Mouse (Mus musculus) ovary, postnatal 14 days (tissue): ENCODE measurements at regions not wholly inside any gene's neighbourhood (a gene's known extent, or its start where the extent isn't known, plus 50 kb on each side); places are given as distances from the start of the nearest gene placed in this dataset.

ENCODE experiments used
- DNase-seq: peaks from one replicate; pipeline ENCODE4 v3.0.0; 2022; ENCODE audit warnings: low spot score

DNA sequence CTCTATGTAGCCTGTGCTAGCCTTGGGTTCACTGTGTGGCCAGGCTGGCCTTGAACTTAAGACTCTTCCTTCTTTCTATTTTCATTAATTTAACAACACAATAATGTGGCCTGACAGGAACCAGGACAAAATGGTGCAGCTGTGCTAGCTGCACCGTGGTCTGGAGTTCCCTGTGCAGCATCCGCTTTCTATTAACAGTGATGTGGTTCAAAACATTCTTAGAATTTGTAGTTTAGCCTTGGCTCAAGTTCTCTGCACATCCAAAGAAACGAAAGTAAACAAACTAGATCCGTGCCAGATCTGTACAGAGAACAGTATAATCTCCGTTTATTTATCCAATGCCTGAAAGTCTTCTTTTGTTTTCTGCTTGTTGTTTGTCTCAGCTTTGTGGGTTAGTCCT, 88.5 kb downstream of the Irx1 start:
- DNase-seq: no peak

DNA sequence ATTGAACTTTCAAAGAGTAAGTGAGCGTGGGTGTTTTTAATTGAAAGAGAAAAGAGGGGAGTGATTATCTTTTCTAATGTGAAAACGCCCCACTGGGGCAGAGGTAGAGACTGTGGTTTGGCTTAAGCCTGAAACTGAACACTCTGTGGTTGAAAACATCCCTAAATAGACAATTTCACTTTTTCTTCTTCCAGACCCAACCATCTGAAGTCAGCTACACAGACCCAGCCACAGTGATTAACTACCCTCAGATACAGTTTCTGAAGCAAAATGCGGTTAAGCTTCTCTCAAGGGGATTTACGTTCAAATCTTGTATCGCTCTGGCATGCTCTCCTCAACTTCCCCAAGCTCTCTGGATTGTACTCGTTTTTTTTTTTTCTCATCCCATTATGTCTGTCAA, 94.8 kb downstream of the Irx1 start:
- no peak for DNase-seq

DNA sequence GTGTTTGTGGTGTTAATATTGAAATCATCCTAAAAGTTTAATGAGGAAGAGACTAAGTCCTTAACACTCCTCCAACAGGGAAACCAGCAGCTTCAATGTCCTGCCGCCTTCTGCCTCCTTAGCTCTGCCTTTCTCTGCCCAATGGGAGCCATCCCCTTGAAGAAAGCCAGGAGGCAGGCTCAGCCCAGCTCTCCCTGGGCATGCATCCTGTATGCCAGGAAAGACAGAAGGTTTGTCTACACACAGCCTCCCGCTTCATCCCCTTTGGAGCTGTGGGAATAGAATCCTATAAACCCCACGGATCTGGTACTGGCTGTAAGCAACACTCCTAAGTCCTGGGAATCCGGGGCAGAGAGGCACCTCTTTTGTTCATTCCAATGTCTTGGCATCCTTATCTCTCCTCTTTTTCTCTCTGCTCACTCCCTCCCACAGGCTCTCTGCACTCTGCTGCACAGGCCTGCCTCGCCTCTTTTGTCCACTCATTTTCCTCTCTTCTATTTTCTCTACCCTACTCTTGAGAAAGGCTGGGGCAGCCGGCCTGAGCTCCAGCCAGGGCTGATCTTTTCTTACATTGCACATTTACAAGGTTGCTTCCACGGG, 110.0 kb downstream of the Irx1 start:
- DNase-seq: no peak

DNA sequence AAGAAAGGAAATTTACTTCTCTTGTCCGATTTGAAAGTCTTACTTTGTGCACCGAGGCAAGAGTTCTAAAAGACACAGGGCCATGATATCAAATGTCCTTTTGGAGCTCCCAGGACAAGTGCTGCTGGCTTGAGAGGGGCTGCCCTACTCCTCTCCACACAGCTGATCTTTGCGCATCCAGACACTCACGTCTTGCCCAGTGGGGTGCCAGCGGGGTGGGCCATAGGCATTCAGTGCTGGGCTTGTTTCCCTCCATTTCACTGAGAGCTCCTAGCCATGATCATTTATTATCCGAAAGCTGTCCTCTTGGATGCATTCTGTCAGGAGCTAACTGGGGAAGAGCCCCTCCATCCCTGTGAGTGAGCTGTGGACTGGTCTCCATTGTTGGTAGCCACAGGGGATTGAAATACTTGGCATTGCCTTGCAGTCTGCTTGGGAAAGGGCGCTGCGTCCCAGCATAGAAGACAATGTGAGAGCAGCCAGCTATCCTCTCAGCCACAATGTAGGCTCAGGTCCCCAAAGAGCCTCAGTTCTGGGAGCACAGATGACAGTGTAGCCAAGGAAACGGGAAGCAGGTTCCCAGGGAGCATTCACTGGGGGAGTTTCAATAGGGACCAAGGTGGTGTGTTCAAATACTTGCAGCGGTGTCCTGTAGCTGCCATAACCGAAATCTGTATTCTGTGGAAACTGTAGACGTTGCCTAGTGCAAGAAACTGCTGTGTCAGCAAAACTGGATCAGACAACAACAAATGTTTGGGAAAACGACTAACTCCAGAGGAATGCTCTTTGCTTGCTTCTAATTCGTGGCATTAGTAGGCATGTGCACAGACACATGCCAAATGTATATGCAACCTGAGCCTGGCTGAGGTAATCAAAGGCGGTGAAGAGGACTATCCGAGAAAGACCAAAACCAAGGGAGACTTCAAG, 159.2 kb downstream of the Irx1 start:
- no peak for DNase-seq

DNA sequence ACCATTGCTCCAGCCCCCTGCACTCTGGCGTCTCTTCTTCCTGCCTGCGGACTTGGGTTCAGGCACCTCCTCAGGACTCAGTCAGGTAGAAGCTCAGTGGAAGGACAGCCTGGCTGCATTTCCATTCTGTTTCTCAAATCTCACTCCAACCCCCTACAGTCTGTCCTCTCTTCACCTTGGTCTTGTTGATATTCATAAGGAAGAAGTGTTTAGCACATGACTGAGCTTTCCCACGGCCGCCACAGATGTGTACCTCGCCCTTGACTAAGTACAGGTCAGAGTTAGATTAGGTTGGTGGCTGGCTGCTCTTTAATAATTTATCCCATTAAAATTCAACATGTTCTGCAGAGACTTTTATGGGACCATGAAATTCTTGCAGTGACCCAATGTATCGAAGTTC, 165.2 kb downstream of the Irx1 start:
- no peak for DNase-seq

DNA sequence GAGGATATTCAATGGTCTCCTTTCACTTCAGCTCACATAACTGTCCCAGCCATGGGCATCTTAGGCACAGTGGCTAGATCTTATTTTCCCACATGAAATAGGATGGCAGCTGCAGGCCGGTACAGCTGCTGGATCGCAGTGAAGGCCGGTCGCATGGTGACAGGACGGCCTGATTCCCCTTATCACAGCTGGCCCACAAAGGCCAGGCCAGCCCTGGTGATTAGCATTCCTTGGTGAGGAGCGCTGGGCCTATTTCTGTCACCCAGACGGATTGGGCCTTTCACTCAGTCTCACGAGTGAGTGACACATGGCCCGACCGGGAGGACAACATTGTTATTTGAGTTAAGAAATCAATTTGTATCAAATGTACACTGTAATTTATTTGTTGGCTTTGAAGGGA, 178.8 kb downstream of the Irx1 start:
- no peak for DNase-seq

DNA sequence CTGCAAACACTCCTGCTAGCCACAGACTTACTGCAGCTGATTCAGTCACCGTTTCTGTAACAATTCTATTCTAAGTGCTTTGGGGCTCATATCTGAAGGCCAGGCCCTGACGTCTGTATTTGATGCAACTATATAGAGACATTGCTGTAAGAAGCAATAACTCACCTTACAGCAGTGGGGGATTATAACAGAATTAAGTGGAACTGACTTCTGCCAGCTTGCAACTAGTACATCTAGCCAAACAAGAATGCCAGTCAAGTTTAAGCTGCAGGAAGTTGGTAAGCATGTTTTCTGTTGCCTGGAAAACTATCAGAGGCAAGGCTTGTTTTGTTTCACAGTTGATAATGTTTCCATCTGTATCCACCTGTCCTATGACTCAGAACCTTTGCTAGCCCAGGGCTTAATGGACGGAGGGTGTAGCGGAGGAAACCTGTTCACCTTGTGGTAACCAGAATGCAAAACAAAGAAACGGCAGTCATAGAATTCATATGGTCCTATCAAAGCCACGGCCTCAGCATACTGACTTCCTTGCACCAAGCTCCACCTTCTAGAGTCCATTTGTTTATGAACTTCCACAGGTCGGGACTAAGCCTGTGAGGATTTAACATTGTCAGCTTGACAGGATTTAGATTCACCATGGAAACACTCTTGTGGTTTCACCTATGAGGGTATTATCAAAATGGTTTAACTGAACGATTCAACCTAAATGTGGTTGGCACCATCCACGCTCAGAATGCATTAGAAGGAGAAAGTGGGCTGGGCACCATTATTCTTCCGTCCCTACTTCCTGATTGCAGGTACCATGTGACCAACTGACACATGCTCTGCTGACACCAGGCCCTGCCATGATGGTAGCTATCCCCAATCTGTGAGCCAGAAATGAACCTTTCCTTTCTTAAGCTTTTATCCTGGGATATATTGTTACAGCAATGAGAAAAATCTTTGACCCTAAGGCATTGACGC, 216.2 kb downstream of the Irx1 start:
- no peak for DNase-seq

DNA sequence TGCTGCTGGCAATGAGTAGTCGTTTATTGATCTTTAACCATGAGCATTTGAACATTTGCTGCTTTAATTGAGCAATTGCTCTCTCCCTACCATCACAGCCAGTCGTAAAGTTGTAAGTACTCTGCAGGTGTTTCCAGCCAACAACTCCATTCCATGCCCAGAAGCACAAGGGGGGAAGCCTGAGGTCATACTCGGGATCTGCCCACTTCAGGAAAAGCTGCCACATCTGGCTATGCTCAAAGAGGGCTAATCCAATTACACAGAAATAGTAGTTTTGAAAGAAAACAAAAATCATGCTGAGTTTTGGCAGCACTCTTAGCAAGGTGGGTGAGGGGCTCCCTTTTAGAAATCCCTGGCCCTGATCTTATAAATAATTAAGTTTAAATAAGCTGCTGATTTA, 217.0 kb downstream of the Irx1 start:
- DNase-seq: no peak

DNA sequence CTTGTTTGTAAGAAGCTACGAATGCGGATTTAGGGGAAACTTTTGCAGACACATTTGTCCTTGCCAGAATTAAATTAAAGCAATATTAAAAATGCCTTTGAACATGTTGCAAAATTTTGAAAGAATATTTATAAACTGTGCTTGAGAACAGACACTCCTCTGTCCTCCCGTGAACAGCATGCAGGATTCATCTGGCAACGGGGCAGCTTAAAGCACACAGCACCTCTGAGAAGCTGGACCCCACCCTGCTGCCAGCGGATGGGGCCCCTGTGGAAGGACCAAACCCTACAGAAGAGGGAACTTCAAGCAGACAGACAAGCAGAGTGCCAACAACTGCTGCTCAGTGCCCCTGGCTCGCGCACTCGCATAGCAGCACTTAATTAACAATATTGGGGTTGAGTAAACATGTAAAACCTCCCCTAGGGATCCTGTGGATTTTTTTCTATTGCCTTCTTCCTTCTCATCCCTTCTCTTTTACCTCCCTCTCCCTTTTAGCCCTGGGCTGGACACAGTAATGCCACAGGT, 226.6 kb downstream of the Irx1 start:
- DNase-seq: no peak

DNA sequence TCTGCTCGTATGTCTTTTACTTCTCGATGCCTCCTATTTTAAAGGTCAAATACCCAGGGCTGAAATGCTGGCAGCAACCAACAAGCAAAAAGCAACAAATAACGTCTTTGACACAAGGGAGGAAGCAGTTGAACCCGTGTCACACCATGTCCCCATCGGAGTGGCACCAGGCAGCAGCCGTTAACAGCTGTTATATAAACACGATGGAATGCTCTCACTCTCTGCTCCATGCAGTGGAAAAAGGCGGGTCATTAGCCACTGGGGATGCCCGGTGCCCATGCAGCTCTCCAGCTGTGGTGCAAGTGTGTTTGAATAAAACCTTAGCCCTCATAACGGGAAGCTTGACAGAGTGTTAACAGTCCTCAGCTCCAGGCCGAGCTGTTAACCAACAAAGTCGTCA, 229.3 kb downstream of the Irx1 start:
- no peak for DNase-seq

DNA sequence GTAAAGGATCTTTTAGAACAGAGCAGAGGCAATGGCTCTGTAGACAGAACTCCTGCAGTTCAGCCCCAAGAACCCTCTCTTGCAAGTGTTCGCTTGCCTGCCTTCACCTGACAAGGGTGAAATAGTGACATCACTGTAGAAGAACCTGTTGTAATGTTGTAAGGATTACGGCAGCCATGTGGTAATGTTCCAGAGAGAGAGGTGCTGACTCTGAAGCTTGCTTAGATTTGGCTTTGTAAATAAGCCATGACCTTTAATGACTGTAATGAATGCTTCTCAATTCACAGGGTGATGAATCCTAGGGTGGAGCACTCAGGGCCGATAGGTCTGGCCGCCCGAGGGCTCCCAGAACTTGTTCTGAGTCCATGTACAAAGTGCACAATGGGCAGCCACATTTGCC, 230.2 kb downstream of the Irx1 start:
- DNase-seq: no peak

DNA sequence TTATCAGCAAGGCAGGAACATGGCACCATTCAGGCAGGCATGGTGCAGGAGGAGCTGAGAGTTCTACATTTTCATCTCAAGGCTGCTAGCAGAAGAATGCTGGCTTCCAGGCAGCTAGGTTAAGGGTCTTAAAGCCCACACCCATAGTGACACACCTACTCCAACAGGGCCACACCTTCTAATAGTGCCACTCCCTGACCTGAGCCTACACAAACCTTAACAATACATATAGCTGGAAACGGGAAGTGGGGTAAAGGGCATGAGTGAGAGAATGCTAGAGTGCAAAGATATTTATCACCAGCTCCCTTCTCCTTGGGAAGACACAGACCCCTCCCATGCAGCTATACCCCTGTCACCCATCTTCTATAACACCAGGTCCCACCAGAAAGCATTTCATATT, 230.6 kb downstream of the Irx1 start:
- DNase-seq: no peak

DNA sequence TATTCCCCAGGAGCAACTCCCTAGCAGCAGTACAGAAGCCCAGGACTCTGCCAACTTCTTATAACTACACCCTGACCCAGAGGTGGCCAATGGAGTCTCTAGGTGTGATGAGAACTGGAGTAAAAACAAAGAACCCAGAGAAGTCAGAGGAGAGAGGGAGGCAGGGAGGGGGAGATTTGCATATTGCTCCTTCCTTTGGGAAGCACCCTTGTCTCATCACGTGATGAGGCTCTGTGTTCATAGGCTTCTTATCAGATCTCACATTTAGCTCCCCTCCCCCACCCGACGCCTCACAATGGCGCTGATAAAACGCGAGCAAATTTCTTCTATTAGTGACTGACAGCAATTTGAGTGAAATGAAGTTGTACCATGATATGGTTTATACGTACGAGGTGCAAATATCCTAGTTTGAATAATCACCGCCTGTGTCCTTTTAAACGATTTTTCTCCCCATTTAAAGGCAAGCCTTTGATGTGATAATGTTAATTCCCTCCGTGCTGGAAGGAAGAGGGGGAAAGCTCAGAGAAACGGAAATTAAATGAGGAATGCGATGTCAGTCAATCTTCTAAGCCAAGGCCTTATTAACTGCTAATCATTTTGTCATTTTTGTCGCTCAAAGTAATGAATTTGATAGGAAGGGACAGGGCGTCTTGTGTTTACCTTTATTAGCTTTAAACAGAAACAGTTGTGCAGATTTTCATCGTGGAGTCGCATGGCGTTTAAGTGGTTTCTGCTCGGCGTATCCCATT, 273.3 kb downstream of the Irx1 start:
- no peak for DNase-seq

DNA sequence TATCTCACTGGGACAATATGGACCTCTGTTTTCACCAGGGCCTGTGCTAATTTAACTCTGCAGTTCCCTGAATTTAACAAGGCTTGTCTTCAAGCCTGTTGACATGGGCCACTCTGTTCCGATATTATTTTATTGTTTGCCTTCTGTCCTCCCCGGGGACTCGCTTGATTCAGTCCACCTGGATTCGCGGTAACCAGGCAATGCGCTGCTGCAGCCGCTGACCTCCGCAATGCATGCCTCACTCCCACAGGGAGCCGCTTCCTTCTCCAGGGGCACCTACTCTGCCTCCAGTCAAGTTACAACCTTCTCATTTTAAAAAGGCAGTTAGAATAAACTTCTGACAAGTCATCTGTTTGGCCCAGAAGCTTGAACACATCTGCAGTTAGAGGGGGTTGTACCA, 274.3 kb downstream of the Irx1 start:
- DNase-seq: no peak

DNA sequence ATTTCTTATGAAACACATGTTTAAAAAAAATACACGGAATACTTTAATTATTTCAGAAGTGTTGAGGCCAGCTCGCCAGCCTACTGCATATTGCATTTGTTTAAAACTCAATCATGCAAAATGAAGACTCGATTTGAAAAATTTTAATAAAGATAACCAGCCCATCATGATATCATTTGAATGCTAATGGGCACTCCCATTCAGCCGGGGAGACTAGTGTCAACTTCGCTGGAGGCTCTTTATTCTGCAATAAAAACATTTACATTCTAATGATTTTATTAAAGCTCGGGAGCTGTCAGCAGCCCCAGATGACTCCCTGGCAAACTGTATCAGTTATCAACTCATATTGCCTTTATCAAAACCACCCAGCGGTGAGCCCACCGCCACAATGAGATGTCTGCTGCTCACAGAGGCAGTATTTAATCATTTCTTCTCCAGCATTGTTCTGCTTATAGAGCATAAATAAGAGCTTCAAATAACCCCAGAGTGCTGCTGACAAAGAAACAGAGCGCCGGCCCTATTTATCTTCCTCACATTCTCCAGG, 287.4 kb downstream of the Irx1 start:
- DNase-seq: no peak

DNA sequence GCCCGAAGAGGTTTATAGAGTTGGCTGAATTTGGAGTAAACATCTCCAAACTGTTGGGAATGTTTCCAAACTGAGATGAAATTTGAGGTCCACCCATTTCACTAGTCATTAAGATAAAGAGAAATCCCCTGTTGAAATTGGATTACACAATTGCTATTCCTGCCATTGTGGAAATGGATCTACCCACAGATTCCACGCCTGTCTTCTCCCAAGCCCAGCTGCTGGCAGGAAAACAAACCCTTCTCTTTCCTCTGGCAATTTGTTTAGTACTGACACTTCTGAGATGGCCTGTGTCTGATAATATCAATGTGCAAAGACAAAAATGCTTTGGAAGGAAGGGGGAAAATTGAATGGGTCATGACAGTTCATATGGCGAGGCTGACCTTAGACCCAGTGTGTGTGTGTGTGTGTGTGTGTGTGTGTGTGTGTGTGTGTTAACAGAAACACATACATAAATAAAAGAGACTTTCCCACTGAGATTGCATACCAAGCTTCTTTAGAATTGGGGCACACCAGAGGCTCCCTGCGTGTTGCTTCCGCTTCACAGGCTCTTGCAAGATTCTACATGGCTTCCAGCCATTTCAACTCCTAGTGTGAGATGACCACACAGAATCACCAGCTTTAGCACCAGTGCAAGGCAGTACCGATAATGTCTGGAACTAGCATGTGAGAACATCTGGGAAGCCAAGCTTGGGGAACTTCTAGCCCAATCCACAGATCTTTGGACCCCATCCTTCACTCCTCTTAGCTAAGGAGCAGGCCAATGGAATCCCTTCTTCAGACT, 293.4 kb downstream of the Irx1 start:
- DNase-seq: no peak

DNA sequence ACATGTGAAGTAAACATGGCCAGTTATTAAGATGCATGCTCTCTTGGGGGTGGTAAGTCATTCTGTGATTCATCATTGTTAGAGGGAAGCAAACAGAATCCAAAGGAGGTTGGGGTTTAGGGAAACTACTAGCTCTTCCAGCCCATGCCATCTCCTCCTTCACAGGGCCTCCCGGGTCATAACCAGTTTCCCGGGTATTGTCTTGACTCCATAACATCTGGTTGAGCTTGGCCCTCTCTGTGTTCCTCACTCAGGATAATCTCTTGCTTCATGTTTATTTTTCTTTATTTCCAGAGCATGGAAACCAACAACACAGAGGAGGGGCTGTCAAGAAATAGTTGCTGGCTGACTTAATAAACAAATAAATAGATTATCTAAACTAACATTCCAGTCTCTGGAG, 295.3 kb downstream of the Irx1 start:
- no peak for DNase-seq

DNA sequence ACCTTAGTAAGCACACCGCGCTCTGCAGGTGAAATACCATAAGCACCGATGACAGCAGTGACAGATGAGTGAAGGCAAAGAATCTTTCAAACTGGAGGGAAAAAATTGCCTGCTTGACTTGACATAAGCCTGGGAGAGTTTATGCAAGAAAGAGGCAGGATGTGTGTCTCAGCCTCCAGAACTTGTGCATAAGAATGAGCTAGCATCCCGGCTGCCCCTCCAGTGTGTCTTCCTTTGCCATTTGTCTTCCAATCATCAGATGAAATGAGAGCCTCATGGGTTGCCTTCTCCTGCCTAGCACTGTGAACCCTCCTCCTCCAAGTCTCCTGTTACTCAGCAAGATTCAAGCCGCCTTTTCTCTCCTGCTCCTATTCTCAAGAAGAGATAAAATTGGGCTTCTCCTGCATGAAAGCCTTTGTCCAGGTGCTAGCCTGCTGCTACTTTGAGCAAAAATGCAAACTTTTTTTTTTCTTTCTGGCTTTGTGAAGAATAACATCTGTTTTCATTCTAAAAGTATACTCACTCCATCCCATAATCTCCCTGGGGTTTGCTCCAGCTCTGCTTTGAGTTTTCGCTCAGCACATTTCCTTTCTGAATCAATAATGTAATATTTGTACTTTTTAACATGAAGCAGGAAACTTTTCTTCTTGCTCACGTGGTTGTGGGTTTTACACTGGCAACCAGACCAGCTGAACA, 298.2 kb downstream of the Irx1 start:
- no peak for DNase-seq

DNA sequence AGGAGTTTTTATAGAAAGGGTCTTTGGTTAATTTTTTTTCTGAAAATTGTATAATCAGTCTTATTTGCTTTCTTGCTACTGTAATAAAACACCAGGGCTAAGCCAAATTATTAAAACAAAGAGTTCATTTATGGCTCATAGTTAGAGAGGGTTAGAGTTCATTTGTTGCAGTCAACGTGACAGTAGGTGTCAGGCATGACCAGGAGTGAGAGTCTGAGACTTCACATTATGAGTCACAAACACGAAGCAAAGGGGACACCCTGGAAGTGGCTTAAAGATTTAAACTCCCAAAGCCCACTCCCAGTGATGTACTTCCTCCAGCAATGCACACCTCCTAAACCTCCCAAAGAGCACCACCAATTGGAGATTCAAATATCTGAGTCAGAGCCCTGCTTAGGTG, 305.6 kb downstream of the Irx1 start:
- DNase-seq: no peak

DNA sequence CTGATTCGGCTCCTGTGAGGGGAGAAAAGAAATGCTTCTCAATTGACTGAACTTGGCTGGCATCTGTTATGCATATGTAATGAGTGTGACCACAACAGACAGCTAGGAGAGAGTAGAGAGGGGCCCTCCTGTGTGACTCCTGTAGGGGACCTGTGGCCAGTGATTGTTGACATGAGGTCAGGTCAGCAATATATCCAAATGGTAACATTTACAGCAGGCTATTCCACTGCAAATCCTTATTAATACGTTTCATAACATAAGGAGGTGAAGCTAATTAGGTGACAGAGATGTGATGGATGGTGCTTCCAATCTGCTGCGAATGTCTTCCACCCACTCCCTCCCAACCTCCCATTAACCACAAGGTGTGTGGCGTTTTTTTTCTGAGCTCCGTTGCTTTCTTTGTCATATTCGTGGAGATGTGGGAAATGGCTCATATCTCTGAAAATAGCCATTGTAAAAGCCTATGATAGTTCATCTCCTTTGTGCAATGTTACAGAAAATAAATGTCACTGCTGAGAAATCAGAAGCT, 309.5 kb downstream of the Irx1 start:
- no peak for DNase-seq
